Mouse (Mus musculus) layer of hippocampus, adult 9-10 months (tissue): ENCODE data around the gene Gm17617.
"Not testable (repeated sequence)": the region's sequence is repeated elsewhere in the genome, so short reads cannot be mapped to it uniquely, and the experiment has no call there.

ENCODE experiments used
- DNase-seq: peaks from one replicate; pipeline ENCODE4 v3.0.0; 2022; ENCODE audit warnings: low spot score

The Gm17617 gene

GRCm38 (mm10) chr13:55124903-55125302 is 8.4 kb downstream of the Gm17617 start:
- no peak for DNase-seq

GRCm38 (mm10) chr13:55114375-55114774 is 19.0 kb downstream of the Gm17617 start:
- DNase-seq: no peak

GRCm38 (mm10) chr13:55107694-55108093 is 25.7 kb downstream of the Gm17617 start:
- no peak for DNase-seq

GRCm38 (mm10) chr13:55107116-55107515 is 26.2 kb downstream of the Gm17617 start:
- no peak for DNase-seq

GRCm38 (mm10) chr13:55105953-55106691 is 27.2 kb downstream of the Gm17617 start:
- DNase-seq: no peak

GRCm38 (mm10) chr13:55105045-55105952 is 28.0 kb downstream of the Gm17617 start, which contains the start of gene Zfp346:
Gene Zfp346, plus strand, starts transcription at chr13:55105311.
- peak; percentile 92 for DNase-seq

- no peak for DNase-seq
These were observed 30.0 kb downstream of the Gm17617 start for GRCm38 (mm10) chr13:55103351-55103750.

- no peak for DNase-seq
These were observed 31.0 kb downstream of the Gm17617 start for GRCm38 (mm10) chr13:55102366-55102765.

- no peak for DNase-seq
These were observed 31.7 kb downstream of the Gm17617 start for GRCm38 (mm10) chr13:55101627-55102026.

- DNase-seq: no peak
These were observed 33.4 kb downstream of the Gm17617 start, which contains the start of gene Uimc1 for GRCm38 (mm10) chr13:55099726-55100478. Gene Uimc1, minus strand, starts transcription at chr13:55100300.

GRCm38 (mm10) chr13:55099066-55099725 is 34.2 kb downstream of the Gm17617 start:
- DNase-seq: no peak

GRCm38 (mm10) chr13:55097841-55098240 is 35.5 kb downstream of the Gm17617 start:
- not testable (repeated sequence) for DNase-seq

- no peak for DNase-seq
These were observed 40.8 kb downstream of the Gm17617 start for GRCm38 (mm10) chr13:55092588-55092987.
